Mouse (Mus musculus): ENCODE results near the gene Acat1. TPM values are rescaled to one million over a fixed set of nuclear protein-coding genes. Genes with fewer than 3 reads are reported as not detected.

Acat1 gene
- 10 to 100 TPM; 96.4 to 98.2 TPM for total RNA-seq (2021)
- long read RNA-seq, experiment 1, transcript Acat1-201 (12 exons, 3,405 nt), result major isoform, 212 of 229 reads
- long read RNA-seq, experiment 1, partial matches to known transcripts, result 3 of 229 reads
- long read RNA-seq, experiment 1, other reads (novel, unspliced or antisense), result 14 of 229 reads
- long read RNA-seq, experiment 2, transcript Acat1-201 (12 exons, 3,405 nt), result major isoform, 215 of 239 reads
- long read RNA-seq, experiment 2, partial matches to known transcripts, result 12 of 239 reads
- long read RNA-seq, experiment 2, other reads (novel, unspliced or antisense), result 11 of 239 reads

GRCm38 (mm10) chr9:53609968-53610781 is at the start of gene Acat1:
Gene Acat1, minus strand, starts transcription at chr9:53610382.
- peak; percentile 99 for DNase-seq

DNA sequence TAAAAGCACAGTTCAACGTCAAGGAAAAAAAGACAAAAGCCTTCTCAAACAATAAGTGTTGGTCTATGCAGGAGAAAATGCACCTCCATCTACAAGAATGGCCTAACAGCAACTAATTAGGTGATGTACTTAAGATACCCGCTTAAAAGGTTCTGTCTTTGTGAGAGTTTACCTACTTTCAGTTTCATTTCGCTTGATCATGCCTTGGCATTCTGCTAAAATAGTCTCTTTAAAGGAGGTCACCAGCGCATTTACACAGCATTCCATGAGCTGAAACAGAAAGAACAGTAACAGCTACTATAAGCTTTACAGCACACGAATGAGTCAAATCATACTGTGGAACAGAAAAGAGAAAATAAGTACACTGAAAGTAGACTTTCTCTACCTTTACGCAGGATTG is 24.6 kb upstream of the Acat1 start:
- no peak for DNase-seq

- DNase-seq, result no peak
Observed at GRCm38 (mm10) chr9:53615246-53615645, 5.1 kb upstream of the Acat1 start.

- DNase-seq, result no peak
Observed at GRCm38 (mm10) chr9:53614286-53614685, 4.1 kb upstream of the Acat1 start.

- DNase-seq, result no peak
Observed at GRCm38 (mm10) chr9:53609306-53609967, 745 bp downstream of the Acat1 start.

- no peak for DNase-seq
Observed at GRCm38 (mm10) chr9:53607816-53608215, 2.4 kb downstream of the Acat1 start.

- DNase-seq, result no peak
Observed at GRCm38 (mm10) chr9:53607192-53607591, 3.0 kb downstream of the Acat1 start.

DNA sequence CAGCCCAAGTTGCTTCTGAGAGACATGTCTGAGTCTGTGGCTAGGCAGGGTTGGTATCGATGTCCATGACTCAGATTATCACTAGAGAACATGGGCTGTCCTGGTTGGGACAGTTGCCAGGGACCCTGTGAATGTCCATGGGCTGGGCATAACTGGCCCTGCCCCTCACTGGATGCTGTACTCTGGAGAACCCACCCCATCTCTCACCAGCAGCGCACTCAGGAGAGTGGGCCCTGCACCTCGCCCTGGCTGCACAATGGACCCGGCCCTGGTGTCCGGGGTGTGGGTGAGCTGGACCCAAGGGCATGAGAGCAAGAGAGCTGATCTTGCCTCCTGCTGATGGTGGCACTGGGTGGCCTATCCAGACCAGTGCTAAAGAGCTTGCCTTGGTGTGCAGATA is 5.2 kb downstream of the Acat1 start:
- DNase-seq, result no peak

GRCm38 (mm10) chr9:53603849-53604248 is 6.3 kb downstream of the Acat1 start:
- no peak for DNase-seq

DNA sequence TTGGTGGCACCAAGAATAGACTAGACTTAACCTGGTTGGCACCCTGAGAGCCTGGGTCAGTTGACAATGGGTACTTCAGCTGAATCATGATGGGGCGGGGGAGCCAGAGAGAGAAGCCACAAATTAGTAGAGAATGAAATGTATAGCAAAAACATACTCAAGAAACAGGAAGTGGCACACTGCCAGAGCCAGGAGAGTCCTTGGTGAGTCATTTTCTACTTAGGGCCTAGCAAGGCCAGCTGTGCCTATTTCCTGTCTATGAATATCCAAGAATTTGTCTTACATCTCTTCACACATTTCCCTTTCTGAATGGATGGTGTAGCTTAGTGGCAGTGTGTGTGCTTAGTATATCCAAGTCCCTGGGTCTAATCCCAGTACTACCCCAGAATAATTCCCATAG is 6.8 kb downstream of the Acat1 start:
- DNase-seq, result peak; percentile 17

- no peak for DNase-seq
Observed at GRCm38 (mm10) chr9:53601541-53601940, 8.6 kb downstream of the Acat1 start.

DNA sequence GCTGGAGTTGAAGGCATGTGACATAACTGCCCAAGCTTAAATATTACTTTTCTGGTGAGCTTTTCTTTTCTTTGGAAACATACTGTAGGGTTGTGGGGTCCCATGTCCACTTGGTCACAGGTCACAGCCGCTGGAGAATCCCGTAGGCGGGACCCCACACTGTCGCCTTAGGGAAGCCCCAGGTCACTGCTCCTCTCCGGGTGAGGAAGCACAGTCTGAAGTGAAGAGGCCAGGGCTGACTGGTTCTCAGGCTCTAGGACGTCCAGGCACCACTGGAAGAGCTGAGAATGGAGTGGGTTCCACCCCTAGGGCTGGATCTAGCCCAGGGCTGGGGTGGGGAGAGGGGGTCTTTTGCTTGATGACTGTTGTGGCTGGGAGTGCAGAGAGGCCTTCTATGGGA is 11.6 kb downstream of the Acat1 start:
- no peak for DNase-seq

GRCm38 (mm10) chr9:53596971-53597600 is 13.1 kb downstream of the Acat1 start:
- DNase-seq, result no peak

GRCm38 (mm10) chr9:53594764-53595163 is 15.4 kb downstream of the Acat1 start:
- DNase-seq, result peak; percentile 77

DNA sequence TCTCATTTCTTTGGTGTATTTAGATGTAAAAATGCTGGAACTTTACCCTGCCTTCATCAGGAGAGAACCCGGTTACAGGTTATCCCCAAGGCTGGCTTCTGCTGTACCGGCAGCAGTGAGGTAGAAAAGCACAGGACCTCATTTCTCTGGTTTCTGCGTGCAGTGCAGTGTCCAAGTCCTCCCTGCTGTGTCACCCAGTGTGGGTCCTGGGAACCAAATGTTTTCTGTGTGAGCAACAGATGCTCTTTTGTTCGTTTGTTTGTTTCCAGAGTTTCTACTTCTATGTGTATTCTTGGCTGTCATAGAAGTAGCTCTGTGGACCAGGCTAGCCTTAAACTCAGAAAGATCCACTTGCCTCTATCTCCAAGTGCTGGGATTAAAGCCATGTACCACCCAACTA is 28.3 kb downstream of the Acat1 start:
- no peak for DNase-seq

DNA sequence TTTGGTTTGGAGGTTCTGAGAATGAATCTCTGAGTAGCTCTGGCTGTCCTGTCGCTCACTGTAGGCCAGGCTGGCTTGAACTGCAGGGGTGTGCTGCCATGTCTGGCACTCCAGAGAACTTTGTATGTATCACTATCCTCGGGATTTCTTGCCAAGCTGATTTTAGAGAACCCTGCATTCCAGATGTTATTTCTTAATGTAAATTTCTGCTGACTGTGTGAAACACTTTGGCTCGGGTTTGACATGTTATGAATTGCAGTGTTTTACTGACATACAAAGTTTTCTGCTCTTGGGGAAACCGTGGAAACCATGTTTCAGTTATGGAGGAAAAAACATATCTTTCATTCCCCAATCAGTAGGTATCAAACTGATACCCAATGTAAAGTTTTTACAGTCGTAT is 34.5 kb downstream of the Acat1 start:
- DNase-seq, result no peak

- no peak for DNase-seq
Observed at GRCm38 (mm10) chr9:53572516-53573307, 37.5 kb downstream of the Acat1 start.

- peak; percentile 8 for DNase-seq
Observed at GRCm38 (mm10) chr9:53570662-53571061, 39.5 kb downstream of the Acat1 start.

GRCm38 (mm10) chr9:53537336-53537965 is 72.7 kb downstream of the Acat1 start:
- no peak for DNase-seq

DNA sequence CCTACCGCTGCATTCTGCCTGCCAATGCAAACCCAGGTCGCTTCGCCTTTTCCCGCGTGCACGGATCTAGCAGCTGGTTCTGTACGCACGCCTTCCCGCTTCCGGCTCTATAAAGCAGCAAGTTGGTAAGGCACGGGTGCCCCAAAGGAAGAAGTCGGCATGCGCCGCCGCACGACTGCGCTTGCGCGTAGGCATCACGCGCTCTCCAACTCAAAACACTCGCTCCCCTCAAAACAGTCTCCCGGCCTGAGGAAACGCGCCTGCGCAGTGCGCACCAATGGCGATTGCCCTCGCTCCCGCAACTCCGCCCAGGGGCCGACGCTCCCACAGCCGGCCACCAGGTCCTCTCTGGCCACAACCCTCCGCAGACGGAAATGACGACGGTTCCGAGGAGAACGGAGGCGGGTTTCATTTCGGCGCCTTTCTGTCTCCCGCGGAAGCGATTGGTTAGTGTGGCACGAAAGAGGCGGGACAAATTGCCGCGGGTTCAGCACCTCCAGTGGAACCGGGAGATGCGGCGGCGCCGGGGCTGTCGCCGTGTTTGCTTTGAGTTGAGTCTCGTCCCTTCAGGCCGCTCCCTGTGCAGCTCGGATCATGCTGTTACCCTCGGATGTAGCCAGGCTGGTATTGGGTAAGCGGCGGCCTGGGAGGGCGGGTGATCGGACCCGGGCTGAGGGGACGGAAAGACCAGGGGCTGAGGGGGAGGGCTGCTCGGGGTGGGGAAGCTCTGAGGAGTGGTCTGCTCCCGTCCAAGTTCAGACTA is 73.4 kb downstream of the Acat1 start, which contains the start of the genes Atm and Npat:
Gene Atm (minus strand): TSS at position 183 of the 763 bp plus-strand sequence.
Gene Npat (plus strand): TSS at position 490 of the 763 bp plus-strand sequence.
- peak; percentile 99 for DNase-seq

All from gastrocnemius, postnatal 10 days (tissue).